Mouse (Mus musculus) myocyte (in vitro differentiated cells): ENCODE data around the gene Tmem106b. TPM values are rescaled to one million over a fixed set of nuclear protein-coding genes. Genes with fewer than 3 reads are reported as not detected.

Experiments
- H3K27me3 ChIP-seq: one replicate; pipeline ENCODE4 v1.6.1; 2011; ENCODE audit not compliant: control insufficient read depth, insufficient read depth, insufficient read length
- H3K36me3 ChIP-seq: one replicate; pipeline ENCODE4 v1.6.1; 2011; ENCODE audit not compliant: control insufficient read depth, insufficient read depth
- H3K4me2 ChIP-seq: one replicate; pipeline ENCODE4 v1.6.1; 2011; ENCODE audit warnings: low read depth, control low read depth
- H3K4me3 ChIP-seq: one replicate; pipeline ENCODE4 v1.5.1; 2011; ENCODE audit warnings: mild to moderate bottlenecking, control low read depth, moderate library complexity
- H3K79me2 ChIP-seq: one replicate; pipeline ENCODE4 v1.6.1; 2011; ENCODE audit not compliant: control insufficient read depth, insufficient read depth
- H3ac ChIP-seq: one replicate; pipeline ENCODE4 v1.6.1; 2011; ENCODE audit not compliant: control insufficient read depth, insufficient read length
- CEBPB ChIP-seq: IDR thresholded peaks from 2 replicates; pipeline ENCODE4 v1.6.1; 2011; ENCODE audit warnings: mild to moderate bottlenecking, moderate library complexity; ENCODE audit not compliant: poor library complexity, insufficient read depth, severe bottlenecking
- E2F4 ChIP-seq: IDR thresholded peaks from one replicate; pipeline ENCODE4 v1.6.1; 2011; ENCODE audit warnings: mild to moderate bottlenecking, control low read depth, moderate library complexity; ENCODE audit not compliant: insufficient read depth
- MAX ChIP-seq: IDR thresholded peaks from one replicate; pipeline ENCODE4 v1.6.1; 2011; ENCODE audit warnings: low read depth, mild to moderate bottlenecking, control low read depth
- MYOD1 ChIP-seq, 3 experiments: IDR thresholded peaks; one replicate each; pipeline ENCODE4 v1.6.1; 2011; ENCODE audit warnings: control low read depth in 2 of 3, low read depth in 2 of 3, mild to moderate bottlenecking in 2 of 3, moderate library complexity in 1 of 3; ENCODE audit not compliant: insufficient read length in 2 of 3, control insufficient read depth in 1 of 3
- MYOG ChIP-seq, 3 experiments: IDR thresholded peaks; one replicate each; pipeline ENCODE4 v1.6.1; 2011; ENCODE audit warnings: control low read depth in 2 of 3, low read depth in 2 of 3, mild to moderate bottlenecking in 2 of 3; ENCODE audit not compliant: insufficient read length in 2 of 3, control insufficient read depth in 1 of 3, insufficient read depth in 1 of 3
- POLR2A ChIP-seq: IDR thresholded peaks from one replicate; pipeline ENCODE4 v1.6.1; 2011; ENCODE audit warnings: low read depth, mild to moderate bottlenecking, control low read depth, moderate library complexity; ENCODE audit not compliant: insufficient read length
- POLR2AphosphoS2 ChIP-seq: IDR thresholded peaks from one replicate; pipeline ENCODE4 v1.6.1; 2011; ENCODE audit warnings: low read depth, control low read depth; ENCODE audit not compliant: insufficient read length
- REST ChIP-seq: IDR thresholded peaks from one replicate; pipeline ENCODE4 v1.6.1; 2011; ENCODE audit warnings: mild to moderate bottlenecking, control low read depth, moderate library complexity; ENCODE audit not compliant: insufficient read depth, insufficient read length
- SRF ChIP-seq: IDR thresholded peaks from one replicate; pipeline ENCODE4 v1.6.1; 2011; ENCODE audit warnings: low read depth; ENCODE audit not compliant: control insufficient read depth, insufficient read length
- TCF12 ChIP-seq: IDR thresholded peaks from one replicate; pipeline ENCODE4 v1.6.1; 2011; ENCODE audit warnings: mild to moderate bottlenecking, control low read depth; ENCODE audit not compliant: poor library complexity, insufficient read depth, severe bottlenecking
- TCF3 ChIP-seq: IDR thresholded peaks from one replicate; pipeline ENCODE4 v1.6.1; 2011; ENCODE audit warnings: low read depth, control low read depth; ENCODE audit not compliant: insufficient read length
- USF1 ChIP-seq: IDR thresholded peaks from one replicate; pipeline ENCODE4 v1.6.1; 2011; ENCODE audit warnings: low read depth, mild to moderate bottlenecking, control low read depth, moderate library complexity
- polyA plus RNA-seq: library from polyadenylated mRNA; unstranded; fragments of >200 nt; fragmentation: generic; extraction: Trizol; gene quantifications from one replicate; pipeline ENCODE4 v1.2.1, GENCODE M21; 2012; ENCODE audit warnings: missing spikeins

The Tmem106b gene
- 12.5 TPM for polyA plus RNA-seq

DNA sequence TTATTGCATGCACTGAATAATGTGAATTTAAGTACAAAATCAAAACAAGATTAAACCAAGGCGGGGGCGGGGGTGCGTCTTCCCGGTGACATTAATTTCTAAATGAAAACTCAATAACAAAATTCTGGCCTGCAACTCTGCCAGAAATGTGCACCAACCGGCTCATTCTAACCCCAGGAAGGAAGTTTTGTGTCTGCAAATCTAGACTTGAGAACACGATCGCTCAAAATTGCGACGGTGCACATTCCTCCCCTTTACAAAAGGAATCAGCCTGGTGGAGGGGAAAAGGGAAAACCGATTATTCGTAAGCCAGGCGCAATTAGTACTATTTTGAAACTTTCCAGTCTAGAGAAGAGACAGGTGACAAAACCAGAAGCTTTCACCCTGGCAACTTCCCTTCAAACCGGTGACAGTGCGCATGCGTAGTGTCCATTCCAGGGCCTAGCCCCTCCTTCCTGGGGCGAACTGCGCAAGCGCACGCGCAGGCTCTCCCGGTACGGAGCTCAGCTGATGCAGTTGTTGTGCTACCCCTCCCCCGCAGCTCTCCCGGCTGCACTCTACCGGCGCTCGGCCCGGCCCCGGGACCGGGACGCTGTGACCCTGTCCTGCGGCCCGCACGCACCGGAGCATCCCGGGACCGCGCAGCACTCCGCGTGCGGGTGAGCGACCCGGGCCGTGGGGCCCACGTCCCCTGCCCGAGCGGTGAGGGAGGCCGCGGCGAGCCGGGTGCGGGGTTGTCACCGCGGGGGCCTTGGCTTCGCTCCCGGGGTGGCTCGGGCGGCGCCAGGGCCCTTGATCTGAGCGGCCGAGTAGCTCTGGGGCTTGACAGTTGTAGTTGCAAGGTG, at the start of gene Tmem106b:
Tmem106b (plus strand) TSS at position 458 of the 845 bp plus-strand sequence.
- H3K79me2 ChIP-seq: peaks cover 5% of the 10 kb centered on the region

DNA sequence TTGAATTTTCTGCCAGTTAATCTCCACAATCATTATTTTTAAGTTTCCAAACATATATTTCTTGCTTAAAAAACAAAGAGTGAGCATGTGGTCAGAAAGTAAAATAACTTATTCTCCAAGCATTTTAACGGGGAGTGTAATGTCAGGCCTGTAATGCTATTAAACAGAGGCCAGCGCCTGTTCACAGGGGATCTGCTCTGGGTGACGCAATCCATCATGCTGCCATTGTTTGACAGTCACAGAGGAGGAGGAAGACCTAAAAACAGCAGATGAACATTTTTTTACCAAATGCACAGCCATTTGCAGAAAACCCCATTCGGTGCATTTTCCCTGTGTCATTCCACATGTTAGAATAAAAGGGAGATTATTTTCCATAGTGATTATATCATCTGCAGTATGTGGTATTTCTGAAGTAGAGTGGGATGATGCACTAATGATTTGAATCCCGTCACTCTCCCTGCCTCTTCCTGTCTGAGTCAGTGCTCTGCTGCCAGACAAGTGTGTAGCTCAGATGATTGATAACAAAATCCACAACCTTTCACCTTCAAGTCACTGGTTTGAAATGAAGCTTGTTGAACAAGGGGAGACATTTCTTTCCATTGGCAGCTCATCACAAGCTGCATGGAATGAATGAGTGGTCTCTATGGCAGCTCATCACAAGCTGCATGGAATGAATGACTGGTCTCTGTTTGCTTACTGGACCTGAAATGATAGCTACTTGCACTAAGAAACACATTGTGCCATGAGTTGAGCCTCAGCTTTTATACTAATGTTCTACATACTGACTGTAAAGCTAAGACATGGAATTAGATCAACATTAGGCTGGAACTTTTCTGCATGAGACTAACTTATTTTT, 48.1 kb upstream of the Tmem106b start:
- H3K27me3 ChIP-seq: no peaks in the 10 kb centered on the region
- H3K36me3 ChIP-seq: no peaks in the 10 kb centered on the region
- H3K79me2 ChIP-seq: no peaks in the 10 kb centered on the region
- no peak overlapping the region for H3K4me2 ChIP-seq
- no peak for TF ChIP-seq MYOD1 (IDR thresholded peaks at IDR 0.05; ENCODE audit: control insufficient read depth in 1 of 3, insufficient read length in 2 of 3, low read depth in 2 of 3)
- no peak for TF ChIP-seq POLR2AphosphoS2
- TF ChIP-seq TCF12: no peak
- TF ChIP-seq TCF3: no peak
- TF ChIP-seq USF1: no peak
- TF ChIP-seq POLR2A: no peak
- no peak for TF ChIP-seq E2F4
- no peak for TF ChIP-seq SRF
- no peak for TF ChIP-seq MYOG (IDR thresholded peaks at IDR 0.05; ENCODE audit: control insufficient read depth in 1 of 3, insufficient read depth in 1 of 3, insufficient read length in 2 of 3, low read depth in 2 of 3)
- TF ChIP-seq CEBPB: no peak
- no peak for TF ChIP-seq REST
- TF ChIP-seq MAX: no peak
- H3ac ChIP-seq: no peak overlapping the region
- H3K4me3 ChIP-seq: no peak overlapping the region

More for the DNA sequence above, at the start of gene Tmem106b:
- H3K27me3 ChIP-seq: no peaks in the 10 kb centered on the region
- peak within 1 kb of the TSS; percentile 50 for H3K4me3 ChIP-seq
- TF ChIP-seq USF1: peak; percentile 52
- peak; percentile 1 for TF ChIP-seq TCF3
- peak; percentile 80 for TF ChIP-seq POLR2A
- TF ChIP-seq MYOD1 (IDR thresholded peaks at IDR 0.05; ENCODE audit: control insufficient read depth in 1 of 3, insufficient read length in 2 of 3, low read depth in 2 of 3): peak in 2 of 3 experiments; percentile 35 to 70
- peak; percentile 10 to 82 (median 52) for TF ChIP-seq MYOG (IDR thresholded peaks at IDR 0.05; ENCODE audit: control insufficient read depth in 1 of 3, insufficient read depth in 1 of 3, insufficient read length in 2 of 3, low read depth in 2 of 3)
- no peak for TF ChIP-seq E2F4
- peak; percentile 84 for TF ChIP-seq POLR2AphosphoS2
- no peak for TF ChIP-seq REST
- TF ChIP-seq CEBPB: no peak
- no peak for TF ChIP-seq SRF
- peaks cover 21% of the 10 kb centered on the region for H3K36me3 ChIP-seq
- H3K4me2 ChIP-seq: peak within 1 kb of the TSS; percentile 93
- H3ac ChIP-seq: peak within 1 kb of the TSS; percentile 36

DNA sequence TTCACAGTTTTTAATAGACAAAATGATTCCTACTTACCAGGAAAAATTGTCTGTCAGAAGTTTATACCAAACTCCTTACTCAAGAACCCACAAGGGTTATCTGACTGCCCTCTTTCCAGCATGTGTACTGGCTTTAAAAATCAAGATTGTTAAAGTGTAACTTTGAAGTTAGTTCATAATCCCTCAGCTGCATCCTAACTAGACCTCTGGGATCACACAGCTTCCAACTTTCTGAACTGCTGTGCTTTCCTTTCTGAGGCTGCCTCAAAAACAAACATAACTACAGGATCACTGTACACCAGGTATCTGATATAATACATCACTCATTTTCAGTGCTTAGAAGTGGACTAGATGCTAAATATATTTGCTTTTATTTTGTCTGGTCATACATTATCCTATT, 39.0 kb upstream of the Tmem106b start:
- Histone ChIP-seq H3K4me2 (no peak overlapping the region), H3K79me2 (no peaks in the 10 kb centered on the region), H3K4me3 (no peak overlapping the region), H3ac (no peak overlapping the region), H3K36me3 (no peaks in the 10 kb centered on the region), H3K27me3 (no peaks in the 10 kb centered on the region)
- no peak for TF ChIP-seq TCF12
- no peak for TF ChIP-seq MYOD1 (IDR thresholded peaks at IDR 0.05; ENCODE audit: control insufficient read depth in 1 of 3, insufficient read length in 2 of 3, low read depth in 2 of 3)
- TF ChIP-seq POLR2A: no peak
- no peak for TF ChIP-seq POLR2AphosphoS2
- TF ChIP-seq E2F4: no peak
- TF ChIP-seq USF1: no peak
- TF ChIP-seq REST: no peak
- no peak for TF ChIP-seq SRF
- TF ChIP-seq TCF3: no peak
- TF ChIP-seq MAX: no peak
- no peak for TF ChIP-seq MYOG (IDR thresholded peaks at IDR 0.05; ENCODE audit: control insufficient read depth in 1 of 3, insufficient read depth in 1 of 3, insufficient read length in 2 of 3, low read depth in 2 of 3)
- TF ChIP-seq CEBPB: no peak

DNA sequence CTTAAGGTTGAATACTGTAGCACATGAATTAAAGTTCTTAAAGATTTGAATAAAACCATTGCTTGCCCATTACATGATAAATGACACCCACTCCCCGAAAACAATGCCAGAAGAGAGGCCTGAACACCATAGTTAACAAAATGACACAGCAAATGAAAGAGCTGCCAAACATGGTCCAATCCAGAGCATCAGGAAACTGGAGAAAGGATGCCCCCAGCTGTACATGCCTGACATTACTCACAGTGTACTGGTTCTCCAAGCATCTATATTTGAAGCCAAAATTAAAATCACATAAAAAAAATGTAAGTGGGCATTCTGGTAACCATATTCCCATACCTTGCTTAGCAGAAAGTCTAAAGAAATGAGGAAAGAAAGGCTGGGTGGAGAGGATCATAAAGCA, 38.6 kb upstream of the Tmem106b start:
- Histone ChIP-seq H3K4me2 (no peak overlapping the region), H3K4me3 (no peak overlapping the region)

More for the DNA sequence above, 38.6 kb upstream of the Tmem106b start:
- no peaks in the 10 kb centered on the region for H3K79me2 ChIP-seq
- H3K27me3 ChIP-seq: no peaks in the 10 kb centered on the region
- no peaks in the 10 kb centered on the region for H3K36me3 ChIP-seq
- no peak overlapping the region for H3ac ChIP-seq
- TF ChIP-seq TCF3 (no peak), E2F4 (no peak)
